10 mouse cellular contexts compared by ENCODE assay signal in genomic region chr3:79811632-79812031, GRCm38 (mm10). TPM values are rescaled to one million over a fixed set of nuclear protein-coding genes. Genes with fewer than 3 reads are reported as not detected.
A peak's percentile ranks its signal among the peaks of the same experiment; 100 is the strongest.
DNase-seq lines count a peak whose midpoint lies in the region; ATAC-seq lines count a peak whose summit lies in the region.
"Had no signal": no experiment of that assay in that cellular context is flagged by ENCODE, and none has a peak within 500 bp of the region (broad histone marks: within the 10 kb centered on the region; RNA-seq: fewer than 3 reads in every experiment).

No protein-coding gene starts in this region.

- H3K4me1 ChIP-seq in kidney, embryonic 16.5 days (ENCODE audit: insufficient read depth, low read length), result no peaks in the 10 kb centered on the region
- H3K4me1 ChIP-seq: liver, embryonic 15.5 days had no signal

- peak; percentile 49 for DNase-seq in adrenal gland, postnatal 14 days
- DNase-seq in adrenal gland, postnatal 25 days, result no peak
- peak; percentile 16 for DNase-seq in kidney, postnatal 14 days
- peak; percentile 12 for DNase-seq in T-cell, adult 2 months (ENCODE audit: low spot score)
- peak; percentile 51 for DNase-seq in lung, postnatal 36 days
- DNase-seq in right cerebral cortex, postnatal 36 days (ENCODE audit: low spot score in 2 of 2), result no peak

- no peaks in the 10 kb centered on the region for H3K27me3 ChIP-seq in kidney, embryonic 16.5 days (ENCODE audit: insufficient read depth, low read length)
- H3K27me3 ChIP-seq: heart, embryonic 13.5 days; liver, embryonic 15.5 days had no signal

- 53% methylated on average over 3 of the region's 3 CpGs for WGBS in kidney, embryonic 16.5 days

- H3K27ac ChIP-seq in kidney, embryonic 16.5 days (ENCODE audit: low read length), result no peak overlapping the region
- H3K27ac ChIP-seq: heart, embryonic 13.5 days; liver, embryonic 15.5 days had no signal

- no peak overlapping the region for H3K9ac ChIP-seq in kidney, embryonic 16.5 days (replicated peaks; ENCODE audit: low read length)
- H3K9ac ChIP-seq: heart, embryonic 13.5 days; liver, embryonic 15.5 days had no signal

- H3K4me2 ChIP-seq in kidney, embryonic 16.5 days (replicated peaks; ENCODE audit: low read depth, low read length), result no peak overlapping the region
- H3K4me2 ChIP-seq: heart, embryonic 13.5 days; liver, embryonic 15.5 days had no signal

- no peak for ATAC-seq in kidney, embryonic 16.5 days (ENCODE audit: low FRiP score, low TSS enrichment)
- no peak for ATAC-seq in erythroid progenitor cell, adult 5-6 weeks (replicated peaks; ENCODE audit: low FRiP score, poor library complexity, severe bottlenecking)

- H3K4me3 ChIP-seq in kidney, embryonic 16.5 days (ENCODE audit: low read length), result no peak overlapping the region
- H3K4me3 ChIP-seq: heart, embryonic 13.5 days; liver, embryonic 15.5 days had no signal

- H3K9me3 ChIP-seq in kidney, embryonic 16.5 days (ENCODE audit: low read length), result no peaks in the 10 kb centered on the region
- H3K9me3 ChIP-seq: heart, embryonic 13.5 days; liver, embryonic 15.5 days had no signal

- no peaks in the 10 kb centered on the region for H3K36me3 ChIP-seq in kidney, embryonic 16.5 days (ENCODE audit: insufficient read depth, low read length)
- H3K36me3 ChIP-seq: liver, embryonic 15.5 days had no signal

RNA-seq across cellular contexts. Expression of gene Tmem144, which starts 40.9 kb away (rescaled TPM):
- 8.6 and 11.0 TPM in 2 replicates for total RNA-seq in adrenal gland, postnatal 14 days (2021)
- total RNA-seq in adrenal gland, postnatal 25 days (2021), result 13.9 and 17.2 TPM in 2 replicates
- polyA plus RNA-seq in kidney, embryonic 16.5 days (2015; fragmentation: Nextera tagmentation; extraction: Ambion mirVana), result 6.8 and 7.2 TPM in 2 replicates
- 1.1 TPM in 1 of 2 replicates, not detected in the other for total RNA-seq in erythroid progenitor cell, adult 5-6 weeks (2015; ENCODE audit: low replicate concordance)
- not detected in 2 replicates for total RNA-seq in erythroid progenitor cell, adult 5-6 weeks (2017; ENCODE audit: low replicate concordance)

Comparison
In these comparisons a context has a peak if more than half of its experiments do, and no peak if none do; other contexts are left out.
1. DNase-seq: peak in adrenal gland, postnatal 14 days (single experiment), kidney, postnatal 14 days (single experiment), T-cell, adult 2 months (single experiment) and lung, postnatal 36 days (single experiment); none in adrenal gland, postnatal 25 days (single experiment) and right cerebral cortex, postnatal 36 days (0 of 2).